Mouse (Mus musculus) CH12.LX (cell line): ENCODE data around the gene Mdga1.

Source experiments
- CTCF ChIP-seq, 2 experiments: IDR thresholded peaks in 1 of 2; conservative IDR thresholded peaks in 1 of 2; 2 replicates each; pipeline ENCODE4 v1.5.1; 2011 to 2012; ENCODE audit warnings: low read depth in 2 of 2, low read length in 2 of 2, improper control_type of control experiment in 1 of 2, inconsistent platforms in 1 of 2, mild to moderate bottlenecking in 1 of 2, moderate library complexity in 1 of 2
- ELF1 ChIP-seq: IDR thresholded peaks from 2 replicates; pipeline ENCODE4 v1.6.1; 2014; ENCODE audit warnings: low read depth, mild to moderate bottlenecking, inconsistent platforms, low read length, improper control_type of control experiment
- EP300 ChIP-seq: IDR thresholded peaks from 2 replicates; pipeline ENCODE4 v1.6.1; 2011; ENCODE audit warnings: low read length, improper control_type of control experiment
- ETS1 ChIP-seq: conservative IDR thresholded peaks from 2 replicates; pipeline ENCODE4 v1.6.1; 2012; ENCODE audit warnings: low read depth, mild to moderate bottlenecking, inconsistent platforms, low read length, improper control_type of control experiment, moderate library complexity
- KAT2A ChIP-seq: IDR thresholded peaks from 2 replicates; pipeline ENCODE4 v1.6.1; 2012; ENCODE audit warnings: low read length, improper control_type of control experiment, inconsistent platforms; ENCODE audit not compliant: insufficient replicate concordance
- MAZ ChIP-seq: IDR thresholded peaks from 2 replicates; pipeline ENCODE4 v1.6.1; 2012; ENCODE audit warnings: low read depth, mild to moderate bottlenecking, inconsistent platforms, low read length, improper control_type of control experiment, moderate library complexity
- MYC ChIP-seq: IDR thresholded peaks from 2 replicates; pipeline ENCODE4 v1.6.1; 2011; ENCODE audit warnings: low read depth, mild to moderate bottlenecking, improper control_type of control experiment, low read length
- POLR2A ChIP-seq: IDR thresholded peaks from 2 replicates; pipeline ENCODE4 v1.6.1; 2011; ENCODE audit warnings: low read depth, mild to moderate bottlenecking, improper control_type of control experiment, low read length
- UBTF ChIP-seq: IDR thresholded peaks from 2 replicates; pipeline ENCODE4 v1.6.1; 2012; ENCODE audit warnings: low read depth, mild to moderate bottlenecking, inconsistent platforms, low read length, improper control_type of control experiment, moderate library complexity
- USF2 ChIP-seq: conservative IDR thresholded peaks from 2 replicates; pipeline ENCODE4 v1.6.1; 2011; ENCODE audit warnings: low read depth, low read length, improper control_type of control experiment

- TF ChIP-seq CTCF (conservative IDR thresholded peaks at IDR 0.05 in 1 of 2, IDR thresholded peaks at IDR 0.05 in 1 of 2; ENCODE audit: low read depth in 2 of 2, low read length in 2 of 2) (no peak), ETS1 (no peak), UBTF (no peak), MYC (no peak), KAT2A (no peak), EP300 (no peak), ELF1 (no peak), POLR2A (no peak), USF2 (no peak), MAZ (no peak)
Measured at GRCm38 (mm10) chr17:30007883-30008282, 38.0 kb upstream of the Mdga1 start.
